Mouse (Mus musculus) midbrain, embryonic 14.5 days (tissue): ENCODE results near the gene Tab3. TPM values are rescaled to one million over a fixed set of nuclear protein-coding genes. Genes with fewer than 3 reads are reported as not detected.

ENCODE experiments used
- ATAC-seq: fragments of 200-750 bp; cut with Nextera tagmentation; 2 replicates; pipeline ENCODE4 v1.8.0; 2017; ENCODE audit warnings: moderate number of reproducible peaks, moderate library complexity; ENCODE audit not compliant: low FRiP score, low TSS enrichment
- DNase-seq: peaks from one replicate; pipeline ENCODE4 v3.0.0-alpha.2; 2015
- H3K27ac ChIP-seq: fragments of 300-500 bp; sonication (generic); replicated peaks from 2 replicates; pipeline ENCODE4 v1.5.1; 2014; ENCODE audit warnings: mild to moderate bottlenecking, low read depth, low read length, moderate library complexity
- H3K27me3 ChIP-seq: fragments of 300-500 bp; sonication (generic); 2 replicates; pipeline ENCODE4 v1.6.1; 2014; ENCODE audit warnings: low read length, control low read depth, mixed read lengths; ENCODE audit not compliant: control insufficient read depth, insufficient read depth
- H3K36me3 ChIP-seq: fragments of 300-500 bp; sonication (generic); 2 replicates; pipeline ENCODE4 v1.6.1; 2014; ENCODE audit warnings: low read length, control low read depth; ENCODE audit not compliant: control insufficient read depth, insufficient read depth
- H3K4me1 ChIP-seq: fragments of 300-500 bp; sonication (generic); 2 replicates; pipeline ENCODE4 v1.6.1; 2014; ENCODE audit warnings: mild to moderate bottlenecking, antibody characterized with exemption, low read length, control low read depth; ENCODE audit not compliant: control insufficient read depth, insufficient read depth
- H3K4me2 ChIP-seq: fragments of 300-500 bp; sonication (generic); 2 replicates; pipeline ENCODE4 v1.6.1; 2014; ENCODE audit warnings: mild to moderate bottlenecking, low read length, moderate library complexity
- H3K4me3 ChIP-seq: fragments of 300-500 bp; sonication (generic); replicated peaks from 2 replicates; pipeline ENCODE4 v1.5.1; 2014; ENCODE audit warnings: low read depth, low read length
- H3K9ac ChIP-seq: fragments of 300-500 bp; sonication (generic); replicated peaks from 2 replicates; pipeline ENCODE4 v1.6.1; 2014; ENCODE audit warnings: mild to moderate bottlenecking, low read length, moderate library complexity
- H3K9me3 ChIP-seq: fragments of 300-500 bp; sonication (generic); 2 replicates; pipeline ENCODE4 v1.6.1; 2016; ENCODE audit warnings: low read length, control low read depth, mixed read lengths; ENCODE audit not compliant: control insufficient read depth
- WGBS: fragments of 180-500 bp; shearing (Covaris S2); extraction: QIAGEN DNeasy Blood & Tissue Kit; methylation state at CpG from one replicate; pipeline ENCODE4 v1.1.7; 2014; 5-methylcytosine and 5-hydroxymethylcytosine counted together
- polyA plus RNA-seq: library from polyadenylated mRNA; unstranded; fragments of >200 nt; fragmentation: Nextera tagmentation; extraction: Ambion mirVana; gene quantifications from 2 replicates; pipeline ENCODE4 v1.2.1, GENCODE M21; 2014

Gene Tab3
- 9.2 and 10.5 TPM in 2 replicates for polyA plus RNA-seq

DNA sequence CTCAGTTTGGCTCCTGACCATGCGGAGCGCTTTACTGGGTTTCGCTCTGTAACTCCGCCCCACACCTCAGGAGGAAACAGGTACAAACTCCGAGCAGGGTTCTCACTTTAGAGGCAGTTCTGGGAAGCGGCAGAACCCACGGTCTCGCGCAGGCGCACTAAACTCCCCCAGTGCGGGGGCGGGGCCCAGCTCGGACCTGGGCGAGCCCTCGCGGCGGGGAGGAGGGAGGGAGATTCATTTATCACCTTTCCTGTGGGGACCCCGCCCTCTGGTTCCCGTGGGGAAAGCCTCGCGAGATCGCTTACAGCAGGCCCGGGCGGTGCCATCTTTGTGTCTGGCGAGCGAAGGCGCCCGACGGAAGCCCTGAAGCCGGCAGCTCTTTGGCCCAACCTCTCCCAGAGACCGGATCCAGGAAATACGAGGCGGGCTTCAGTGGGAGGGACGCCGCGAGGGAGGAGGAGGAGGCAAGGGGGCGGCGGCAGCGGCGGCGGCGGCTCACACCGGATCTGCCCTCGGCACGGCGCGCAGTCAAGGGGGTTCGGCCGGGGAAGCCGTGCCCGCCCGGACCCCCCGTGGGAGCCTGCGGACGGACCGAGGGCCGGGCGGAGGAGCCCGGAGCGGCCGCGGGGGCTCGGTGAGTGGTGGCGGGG lies at the start of gene Tab3:
TSS of gene Tab3 (plus strand) at position 491 of the 650 bp plus-strand sequence.
- peak within 1 kb of the TSS; percentile 68 for H3K27ac ChIP-seq
- peak; percentile 97 for ATAC-seq
- 23% methylated on average over 57 of the region's 64 CpGs for WGBS
- no peaks in the 10 kb centered on the region for H3K36me3 ChIP-seq
- H3K9me3 ChIP-seq: no peaks in the 10 kb centered on the region
- H3K4me1 ChIP-seq: peaks cover 4% of the 10 kb centered on the region; the same call in 1 of the 2 replicates
- H3K4me2 ChIP-seq: peak within 1 kb of the TSS; percentile 58
- H3K27me3 ChIP-seq: no peaks in the 10 kb centered on the region
- H3K4me3 ChIP-seq: peak within 1 kb of the TSS; percentile 60
- DNase-seq: peak; percentile 95
- peak within 1 kb of the TSS; percentile 81 for H3K9ac ChIP-seq

DNA sequence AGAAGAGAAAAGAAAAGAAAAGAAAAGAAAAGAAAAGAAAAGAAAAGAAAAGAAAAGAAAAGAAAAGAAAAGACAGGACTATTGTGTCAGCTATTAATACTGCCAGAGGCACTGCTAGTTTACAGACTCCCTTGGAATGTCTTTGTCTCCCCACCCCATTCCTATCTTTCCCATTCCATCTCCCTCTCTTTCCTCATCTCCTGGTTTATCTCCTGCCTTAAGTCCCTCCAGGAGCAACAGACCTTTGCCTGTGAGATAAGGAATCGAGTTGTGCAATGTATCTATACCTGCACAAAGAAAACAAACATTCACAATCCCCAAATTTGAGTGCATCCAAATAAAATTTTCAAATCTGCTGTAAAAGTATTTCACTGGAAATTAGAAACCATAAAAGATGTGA lies 48.3 kb upstream of the Tab3 start:
- WGBS: 71% methylated on average over 1 of the region's 1 CpGs
- no peaks in the 10 kb centered on the region for H3K9me3 ChIP-seq
- no peak overlapping the region for H3K4me3 ChIP-seq
- H3K4me1 ChIP-seq: no peaks in the 10 kb centered on the region
- no peak overlapping the region for H3K9ac ChIP-seq
- no peak for DNase-seq
- H3K36me3 ChIP-seq: no peaks in the 10 kb centered on the region
- no peak for ATAC-seq
- no peaks in the 10 kb centered on the region for H3K27me3 ChIP-seq
- no peak overlapping the region for H3K27ac ChIP-seq
- H3K4me2 ChIP-seq: no peak overlapping the region

- DNase-seq (no peak), ATAC-seq (no peak)
- no peaks in the 10 kb centered on the region for H3K27me3 ChIP-seq
- H3K9me3 ChIP-seq: no peaks in the 10 kb centered on the region
- no peaks in the 10 kb centered on the region for H3K4me1 ChIP-seq
- no peak overlapping the region for H3K9ac ChIP-seq
- no peak overlapping the region for H3K4me3 ChIP-seq
- H3K4me2 ChIP-seq: no peak overlapping the region
- no peaks in the 10 kb centered on the region for H3K36me3 ChIP-seq
- H3K27ac ChIP-seq: no peak overlapping the region
- WGBS: 81% methylated on average over 5 of the region's 5 CpGs
These were observed 47.4 kb upstream of the Tab3 start for GRCm38 (mm10) chrX:85526263-85527019.

DNA sequence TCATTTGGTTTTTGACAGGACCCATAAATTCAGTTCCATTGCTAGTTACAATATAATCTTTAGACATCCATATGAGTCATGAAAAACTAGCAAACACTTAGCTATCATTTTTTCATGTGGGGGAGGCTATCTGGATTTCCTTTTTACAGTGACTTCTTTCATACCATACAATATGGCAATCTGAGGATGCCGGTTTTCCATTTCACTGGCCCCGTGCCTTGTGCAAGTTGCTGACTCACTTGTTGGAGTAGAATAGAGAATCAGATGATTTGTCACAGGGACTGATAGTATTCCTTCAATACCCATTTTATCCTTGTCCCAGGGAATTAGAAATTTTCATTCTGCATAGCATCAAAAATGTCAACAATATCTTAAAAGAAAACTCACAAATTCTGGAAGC lies 14.9 kb upstream of the Tab3 start:
- no peak overlapping the region for H3K9ac ChIP-seq
- DNase-seq (no peak), ATAC-seq (no peak)
- no peak overlapping the region for H3K27ac ChIP-seq
- no peaks in the 10 kb centered on the region for H3K9me3 ChIP-seq
- H3K4me1 ChIP-seq: no peaks in the 10 kb centered on the region
- H3K4me3 ChIP-seq: no peak overlapping the region
- no peaks in the 10 kb centered on the region for H3K27me3 ChIP-seq
- 88% methylated on average over 2 of the region's 2 CpGs for WGBS
- no peaks in the 10 kb centered on the region for H3K36me3 ChIP-seq
- no peak overlapping the region for H3K4me2 ChIP-seq

GRCm38 (mm10) chrX:85566256-85566655 lies 7.6 kb upstream of the Tab3 start:
- no peaks in the 10 kb centered on the region for H3K27me3 ChIP-seq
- no peaks in the 10 kb centered on the region for H3K36me3 ChIP-seq
- H3K9me3 ChIP-seq: no peaks in the 10 kb centered on the region
- 65% methylated on average over 4 of the region's 4 CpGs for WGBS
- DNase-seq (no peak), ATAC-seq (no peak)
- H3K4me3 ChIP-seq: no peak overlapping the region
- no peak overlapping the region for H3K27ac ChIP-seq
- H3K9ac ChIP-seq: no peak overlapping the region
- no peaks in the 10 kb centered on the region for H3K4me1 ChIP-seq
- H3K4me2 ChIP-seq: no peak overlapping the region

- Histone ChIP-seq H3K27ac (peak overlapping the region; percentile 68), H3K4me1 (peaks cover 4% of the 10 kb centered on the region; the same call in 1 of the 2 replicates), H3K27me3 (no peaks in the 10 kb centered on the region), H3K4me3 (peak overlapping the region; percentile 60), H3K9ac (peak overlapping the region; percentile 81), H3K4me2 (peak overlapping the region; percentile 58), H3K9me3 (no peaks in the 10 kb centered on the region), H3K36me3 (no peaks in the 10 kb centered on the region)
- ATAC-seq (peak; percentile 69), DNase-seq (peak; percentile 45)
- WGBS: 25% methylated on average over 33 of the region's 34 CpGs
These were observed 340 bp downstream of the Tab3 start for GRCm38 (mm10) chrX:85574182-85574541.

GRCm38 (mm10) chrX:85576310-85576709 lies 2.5 kb downstream of the Tab3 start:
- Histone ChIP-seq H3K27ac (no peak overlapping the region), H3K4me3 (no peak overlapping the region)
- 77% methylated on average over 6 of the region's 6 CpGs for WGBS

DNA sequence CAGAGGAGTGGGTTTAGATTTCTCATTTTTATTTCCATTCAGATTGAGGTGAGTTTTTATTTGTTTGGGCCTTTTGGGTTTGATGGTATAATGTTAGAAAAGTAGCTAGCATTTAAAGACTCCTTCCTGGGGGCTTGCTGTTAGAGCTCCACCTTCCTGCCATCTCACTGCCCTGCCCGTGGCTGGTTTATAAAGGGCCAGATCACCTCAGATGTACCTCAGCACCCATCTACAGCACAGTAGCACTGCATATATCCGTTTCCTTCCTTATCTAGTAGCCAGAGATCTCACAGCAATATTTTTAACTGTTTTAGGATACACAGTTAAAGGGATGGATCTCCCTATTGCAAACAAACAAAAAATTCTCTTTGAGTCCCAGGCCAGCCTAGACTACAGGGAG lies 6.9 kb downstream of the Tab3 start:
- H3K4me2 ChIP-seq: no peak overlapping the region
- H3K9ac ChIP-seq: no peak overlapping the region
- DNase-seq: no peak
- H3K4me3 ChIP-seq: no peak overlapping the region
- no peaks in the 10 kb centered on the region for H3K4me1 ChIP-seq
- no peak overlapping the region for H3K27ac ChIP-seq
- no peak for ATAC-seq
- no peaks in the 10 kb centered on the region for H3K36me3 ChIP-seq
- WGBS: 71% methylated on average over 2 of the region's 2 CpGs
- H3K27me3 ChIP-seq: no peaks in the 10 kb centered on the region
- H3K9me3 ChIP-seq: no peaks in the 10 kb centered on the region

More at GRCm38 (mm10) chrX:85576310-85576709, 2.5 kb downstream of the Tab3 start:
- Histone ChIP-seq H3K9ac (no peak overlapping the region), H3K36me3 (no peaks in the 10 kb centered on the region), H3K4me1 (peaks cover 4% of the 10 kb centered on the region; the same call in 1 of the 2 replicates), H3K9me3 (no peaks in the 10 kb centered on the region), H3K4me2 (no peak overlapping the region), H3K27me3 (no peaks in the 10 kb centered on the region)
- ATAC-seq (no peak), DNase-seq (no peak)

- ATAC-seq: no peak
- WGBS: 96% methylated on average over 1 of the region's 1 CpGs
These were observed 8.7 kb downstream of the Tab3 start for GRCm38 (mm10) chrX:85582517-85582916.

More at GRCm38 (mm10) chrX:85582517-85582916, 8.7 kb downstream of the Tab3 start:
- Histone ChIP-seq H3K4me2 (no peak overlapping the region), H3K36me3 (no peaks in the 10 kb centered on the region), H3K9me3 (no peaks in the 10 kb centered on the region), H3K4me3 (no peak overlapping the region), H3K9ac (no peak overlapping the region), H3K27me3 (no peaks in the 10 kb centered on the region), H3K4me1 (no peaks in the 10 kb centered on the region), H3K27ac (no peak overlapping the region)
- no peak for DNase-seq
